Mouse (Mus musculus) embryonic facial prominence, embryonic 10.5 days (tissue): ENCODE results near the gene Ube2j1. TPM values are rescaled to one million over a fixed set of nuclear protein-coding genes. Genes with fewer than 3 reads are reported as not detected.

Experiments used
- DNase-seq: peaks from one replicate; pipeline ENCODE4 v3.0.0-alpha.2; 2017; ENCODE audit warnings: low spot score
- H3K27ac ChIP-seq: fragments of 300-500 bp; sonication (generic); replicated peaks from 2 replicates; pipeline ENCODE4 v1.5.1; 2016; ENCODE audit warnings: mild to moderate bottlenecking
- H3K27me3 ChIP-seq: fragments of 300-500 bp; sonication (generic); replicated peaks from 2 replicates; pipeline ENCODE4 v1.6.1; 2016; ENCODE audit warnings: low read depth, mild to moderate bottlenecking; ENCODE audit not compliant: poor library complexity, severe bottlenecking
- H3K36me3 ChIP-seq: fragments of 300-500 bp; sonication (generic); replicated peaks from 2 replicates; pipeline ENCODE4 v1.6.1; 2016; ENCODE audit warnings: mild to moderate bottlenecking, moderate library complexity
- H3K4me1 ChIP-seq: fragments of 300-500 bp; sonication (generic); 2 replicates; pipeline ENCODE4 v1.6.1; 2016
- H3K4me3 ChIP-seq: fragments of 300-500 bp; sonication (generic); 2 replicates; pipeline ENCODE4 v1.5.1; 2016; ENCODE audit warnings: mild to moderate bottlenecking, moderate library complexity
- H3K9me3 ChIP-seq: fragments of 300-500 bp; sonication (generic); 2 replicates; pipeline ENCODE4 v1.6.1; 2016; ENCODE audit warnings: mild to moderate bottlenecking
- WGBS: fragments of 180-500 bp; shearing (Covaris S2); methylation state at CpG from one replicate; pipeline ENCODE4 v1.1.7; 2016; 5-methylcytosine and 5-hydroxymethylcytosine counted together
- polyA plus RNA-seq: library from polyadenylated mRNA; unstranded; fragments of >200 nt; fragmentation: Nextera tagmentation; extraction: Ambion mirVana; gene quantifications from 2 replicates; pipeline ENCODE4 v1.2.1, GENCODE M21; 2016

Gene Ube2j1
- polyA plus RNA-seq, 1 experiment from 2014 or later: 37.8 TPM

DNA sequence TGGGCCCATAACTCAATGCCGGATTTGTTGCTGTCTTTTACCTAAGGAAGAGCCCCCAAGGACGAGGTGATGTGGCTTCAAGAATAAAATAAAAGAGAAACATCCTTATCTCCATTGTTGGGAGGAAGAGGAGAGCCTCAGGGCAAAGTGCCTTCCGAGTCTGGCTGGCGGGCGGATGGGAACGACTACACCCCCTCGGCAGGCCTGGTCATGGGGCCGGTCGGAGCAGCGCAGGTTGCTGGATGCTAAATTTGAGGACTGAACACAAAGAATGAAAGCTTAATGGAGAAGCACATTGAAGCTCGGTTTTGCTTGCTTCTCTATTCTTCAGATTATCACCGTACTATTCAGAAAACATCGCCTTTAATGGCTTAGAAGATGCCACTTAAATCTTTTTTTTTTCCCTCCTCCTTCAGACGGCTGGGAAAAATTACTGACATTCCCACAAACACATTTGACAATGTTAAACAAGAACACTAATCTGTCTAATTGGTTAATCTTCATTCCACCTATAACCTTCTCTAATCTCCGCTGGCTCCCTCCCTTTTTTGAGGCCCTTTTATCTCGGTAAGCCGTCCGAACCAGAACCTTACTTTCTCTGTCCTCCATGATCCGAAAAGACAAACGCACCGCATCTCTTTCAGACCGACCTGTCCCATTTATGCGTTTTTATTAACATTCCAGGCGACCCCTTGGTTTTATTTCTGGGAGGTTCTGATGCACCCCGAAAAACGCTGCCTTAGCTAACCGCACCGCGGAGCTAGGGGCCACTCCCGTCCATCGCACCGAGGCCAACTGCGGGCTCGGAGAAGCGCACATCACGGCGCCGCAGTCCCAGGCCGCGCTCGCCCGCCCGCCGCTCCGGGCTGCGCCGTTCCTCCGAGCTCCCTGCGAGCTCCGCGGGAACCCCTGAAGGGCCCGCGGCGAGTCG lies 687 bp upstream of the Ube2j1 start:
- Histone ChIP-seq H3K27me3 (no peaks in the 10 kb centered on the region), H3K4me1 (peaks cover 19% of the 10 kb centered on the region), H3K9me3 (0 out of 2 replicates have a peak, but pooled peaks cover 4% of the 10 kb centered on the region), H3K4me3 (peak overlapping the region; percentile 87), H3K27ac (peak overlapping the region; percentile 97), H3K36me3 (peaks cover 31% of the 10 kb centered on the region)
- peak; percentile 65 for DNase-seq
- 1% methylated on average over 55 of the region's 55 CpGs for WGBS

DNA sequence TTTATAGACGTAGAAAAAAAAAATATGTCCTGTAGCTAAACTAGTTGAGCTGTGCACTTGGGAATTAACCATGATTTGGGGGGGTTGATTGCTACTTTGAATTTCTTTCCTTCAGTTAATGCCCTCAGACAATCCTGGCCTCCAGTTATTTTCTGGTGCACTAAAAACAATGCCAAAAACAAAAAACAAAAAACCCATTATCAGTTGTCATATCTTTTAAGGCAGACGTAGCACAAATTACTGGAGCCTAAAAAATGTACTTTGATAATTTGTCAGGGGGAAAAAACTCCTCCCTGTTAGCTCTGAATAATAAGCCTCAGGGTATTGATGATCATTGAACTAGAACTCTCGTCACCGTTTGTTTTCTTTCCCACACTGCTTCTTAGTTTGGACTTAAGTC lies 829 bp downstream of the Ube2j1 start:
- peaks cover 19% of the 10 kb centered on the region for H3K4me1 ChIP-seq
- peak overlapping the region; percentile 97 for H3K27ac ChIP-seq
- 8% methylated on average over 4 of the region's 4 CpGs for WGBS
- H3K27me3 ChIP-seq: no peaks in the 10 kb centered on the region
- H3K36me3 ChIP-seq: peaks cover 46% of the 10 kb centered on the region
- H3K4me3 ChIP-seq: peak overlapping the region; percentile 87
- no peak for DNase-seq
- 0 out of 2 replicates have a peak, but pooled peaks cover 6% of the 10 kb centered on the region for H3K9me3 ChIP-seq

DNA sequence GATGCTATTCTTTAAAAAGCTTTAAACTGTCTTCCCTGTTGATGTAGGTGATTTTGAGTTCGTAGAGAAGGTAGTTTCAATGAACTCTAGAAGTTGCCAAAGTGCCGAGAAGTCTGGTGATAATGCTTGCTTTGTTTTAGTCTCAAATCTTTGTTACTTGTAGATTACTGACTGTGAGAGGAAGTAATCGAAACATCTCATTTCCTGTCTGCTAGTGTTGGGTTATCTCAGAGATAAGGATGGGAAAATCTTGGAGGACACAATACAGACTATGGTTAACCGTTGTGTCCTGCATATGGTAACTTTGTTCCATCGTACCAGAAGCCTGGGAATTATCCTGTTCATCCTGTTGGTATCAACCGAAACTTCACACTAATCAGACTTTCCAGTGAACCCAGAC lies 2.3 kb downstream of the Ube2j1 start:
- DNase-seq: no peak
- 81% methylated on average over 6 of the region's 6 CpGs for WGBS
- H3K36me3 ChIP-seq: peaks cover 44% of the 10 kb centered on the region

DNA sequence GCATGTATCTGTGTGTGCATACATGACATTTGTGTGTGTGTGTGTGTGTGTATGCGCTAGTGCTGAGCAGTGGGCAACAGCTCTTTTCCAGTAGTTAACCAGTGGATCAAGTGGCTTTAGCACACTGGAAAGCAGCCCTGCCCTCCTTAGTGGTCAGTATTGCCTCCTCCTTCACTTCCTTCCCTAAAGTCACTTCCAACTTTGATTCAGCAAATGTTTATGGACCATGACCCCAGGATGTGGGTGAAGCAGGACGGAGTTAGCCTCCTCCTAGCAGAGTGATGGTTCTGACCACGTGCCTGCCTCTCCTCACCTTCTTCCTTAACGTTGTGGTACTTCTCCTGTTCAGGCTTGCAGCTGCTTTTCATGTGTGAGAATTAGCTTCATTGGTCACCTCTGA lies 8.6 kb downstream of the Ube2j1 start:
- H3K36me3 ChIP-seq: peaks cover 90% of the 10 kb centered on the region
- DNase-seq: no peak
- 88% methylated on average over 4 of the region's 4 CpGs for WGBS
- no peaks in the 10 kb centered on the region for H3K27me3 ChIP-seq
- no peak overlapping the region for H3K4me3 ChIP-seq
- H3K27ac ChIP-seq: no peak overlapping the region
- H3K9me3 ChIP-seq: 0 out of 2 replicates have a peak, but pooled peaks cover 6% of the 10 kb centered on the region
- no peaks in the 10 kb centered on the region for H3K4me1 ChIP-seq

More for the DNA sequence above, 2.3 kb downstream of the Ube2j1 start:
- Histone ChIP-seq H3K4me3 (no peak overlapping the region), H3K27ac (no peak overlapping the region), H3K27me3 (no peaks in the 10 kb centered on the region), H3K4me1 (peaks cover 19% of the 10 kb centered on the region), H3K9me3 (0 out of 2 replicates have a peak, but pooled peaks cover 6% of the 10 kb centered on the region)

DNA sequence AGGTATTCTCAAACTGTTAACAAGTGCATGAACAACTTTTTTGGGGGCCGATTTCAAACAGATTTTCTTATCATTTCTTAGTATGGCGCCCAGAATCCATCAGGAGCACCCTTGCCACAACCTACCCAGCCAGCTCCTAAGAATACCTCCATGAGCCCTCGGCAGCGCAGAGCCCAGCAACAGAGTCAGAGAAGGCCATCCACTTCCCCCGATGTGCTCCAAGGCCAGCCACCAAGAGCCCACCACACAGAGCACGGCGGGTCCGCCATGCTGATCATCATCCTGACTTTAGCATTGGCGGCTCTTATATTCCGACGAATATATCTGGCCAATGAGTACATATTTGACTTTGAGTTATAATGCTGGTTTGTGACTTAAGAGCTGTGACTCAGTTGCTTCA lies 18.4 kb downstream of the Ube2j1 start:
- Histone ChIP-seq H3K4me3 (no peak overlapping the region), H3K4me1 (no peaks in the 10 kb centered on the region), H3K36me3 (peaks cover 83% of the 10 kb centered on the region), H3K27me3 (no peaks in the 10 kb centered on the region), H3K9me3 (no peaks in the 10 kb centered on the region), H3K27ac (no peak overlapping the region)
- WGBS: 92% methylated on average over 11 of the region's 11 CpGs
- DNase-seq: no peak

DNA sequence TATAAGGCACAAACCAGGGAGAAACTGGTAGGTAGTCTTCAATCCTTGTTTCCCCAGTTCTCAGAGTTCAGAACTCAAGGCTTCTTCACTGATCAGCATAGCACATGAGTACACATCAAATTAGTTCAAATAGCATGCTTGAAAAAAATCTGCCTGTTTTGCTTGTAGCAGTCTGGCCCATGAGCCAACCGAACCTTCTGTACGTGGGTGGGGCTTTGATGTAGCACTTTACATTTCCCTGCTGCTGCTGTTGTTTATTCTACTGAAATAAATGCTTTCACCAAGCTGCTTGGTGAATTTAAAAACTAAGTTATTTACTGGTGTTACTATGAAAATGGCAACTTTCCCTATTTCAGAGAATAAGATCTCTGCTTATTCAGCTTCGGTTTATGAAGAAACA lies 20.8 kb downstream of the Ube2j1 start:
- Histone ChIP-seq H3K4me1 (no peaks in the 10 kb centered on the region), H3K27me3 (no peaks in the 10 kb centered on the region), H3K9me3 (no peaks in the 10 kb centered on the region), H3K27ac (no peak overlapping the region), H3K36me3 (peaks cover 58% of the 10 kb centered on the region), H3K4me3 (no peak overlapping the region)
- WGBS: 93% methylated on average over 3 of the region's 3 CpGs
- DNase-seq: no peak

DNA sequence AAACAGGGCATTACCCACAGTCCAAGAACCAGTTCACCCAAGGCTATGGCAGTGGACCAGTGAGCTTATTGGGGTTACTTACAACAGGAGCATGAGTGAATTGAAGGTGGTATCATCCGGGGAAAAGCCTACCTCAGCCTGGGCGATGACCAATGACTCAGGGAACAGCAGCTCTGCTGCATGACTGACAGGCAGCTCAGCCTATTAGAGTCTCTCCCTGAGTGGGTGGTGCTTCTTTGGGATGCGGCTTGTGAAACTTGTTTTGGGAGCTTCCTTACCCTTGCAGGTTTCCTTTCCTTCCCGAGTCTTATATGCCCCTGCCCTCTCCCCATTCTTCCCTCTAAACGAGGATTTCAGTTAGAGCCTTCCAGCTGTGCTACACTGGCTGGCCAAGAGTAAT lies 21.4 kb downstream of the Ube2j1 start:
- no peaks in the 10 kb centered on the region for H3K4me1 ChIP-seq
- no peaks in the 10 kb centered on the region for H3K9me3 ChIP-seq
- 87% methylated on average over 5 of the region's 5 CpGs for WGBS
- no peak for DNase-seq
- H3K36me3 ChIP-seq: peaks cover 52% of the 10 kb centered on the region
- H3K27me3 ChIP-seq: no peaks in the 10 kb centered on the region
- no peak overlapping the region for H3K4me3 ChIP-seq
- H3K27ac ChIP-seq: no peak overlapping the region

DNA sequence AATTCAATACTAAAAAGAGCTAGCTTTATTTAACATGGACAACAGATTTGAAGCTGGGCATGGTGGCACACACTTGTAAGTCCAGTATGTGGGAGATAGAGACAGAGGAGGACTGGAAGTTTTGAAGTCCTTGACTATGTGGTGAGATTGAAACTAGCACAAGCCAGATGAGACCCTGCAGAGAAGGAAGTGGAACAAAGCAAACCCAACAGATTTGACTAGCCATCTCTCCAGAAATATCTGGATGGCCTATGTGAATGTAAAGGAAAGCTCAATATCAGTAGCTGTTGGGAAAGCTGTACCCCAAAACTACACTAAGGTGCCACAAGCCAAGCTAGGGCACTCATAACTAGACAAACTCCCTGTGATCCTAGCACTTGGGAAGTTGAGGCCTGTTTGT lies 23.2 kb downstream of the Ube2j1 start:
- no peaks in the 10 kb centered on the region for H3K9me3 ChIP-seq
- H3K4me1 ChIP-seq: peaks cover 6% of the 10 kb centered on the region; the same call in 1 of the 2 replicates
- H3K27me3 ChIP-seq: no peaks in the 10 kb centered on the region
- no peak for DNase-seq
- no peak overlapping the region for H3K27ac ChIP-seq
- H3K4me3 ChIP-seq: no peak overlapping the region
- H3K36me3 ChIP-seq: peaks cover 35% of the 10 kb centered on the region

DNA sequence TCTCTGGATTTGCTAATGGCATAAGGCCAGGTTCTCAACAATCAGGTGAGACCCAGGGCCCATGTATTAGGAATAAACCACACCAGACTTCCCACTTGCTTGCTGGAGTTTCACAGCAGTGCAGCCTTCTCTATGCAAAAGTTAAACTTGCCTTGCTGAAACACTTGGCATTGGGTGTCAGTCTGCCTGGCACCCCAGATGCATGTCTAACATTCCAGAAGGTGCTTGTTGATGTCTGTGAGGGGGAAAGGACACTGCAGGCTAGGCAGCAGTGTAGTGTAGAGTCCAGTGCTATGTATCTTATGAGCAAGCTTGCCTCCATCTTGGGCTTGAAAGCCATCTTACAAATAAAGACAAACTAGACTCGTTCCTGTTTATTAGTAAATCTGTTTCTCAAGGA lies 25.1 kb downstream of the Ube2j1 start:
- peaks cover 16% of the 10 kb centered on the region for H3K36me3 ChIP-seq
- H3K4me1 ChIP-seq: peaks cover 11% of the 10 kb centered on the region
- H3K27me3 ChIP-seq: no peaks in the 10 kb centered on the region
- no peak overlapping the region for H3K27ac ChIP-seq
- DNase-seq: no peak
- no peak overlapping the region for H3K4me3 ChIP-seq
- WGBS: 87% methylated on average over 1 of the region's 1 CpGs
- H3K9me3 ChIP-seq: no peaks in the 10 kb centered on the region

DNA sequence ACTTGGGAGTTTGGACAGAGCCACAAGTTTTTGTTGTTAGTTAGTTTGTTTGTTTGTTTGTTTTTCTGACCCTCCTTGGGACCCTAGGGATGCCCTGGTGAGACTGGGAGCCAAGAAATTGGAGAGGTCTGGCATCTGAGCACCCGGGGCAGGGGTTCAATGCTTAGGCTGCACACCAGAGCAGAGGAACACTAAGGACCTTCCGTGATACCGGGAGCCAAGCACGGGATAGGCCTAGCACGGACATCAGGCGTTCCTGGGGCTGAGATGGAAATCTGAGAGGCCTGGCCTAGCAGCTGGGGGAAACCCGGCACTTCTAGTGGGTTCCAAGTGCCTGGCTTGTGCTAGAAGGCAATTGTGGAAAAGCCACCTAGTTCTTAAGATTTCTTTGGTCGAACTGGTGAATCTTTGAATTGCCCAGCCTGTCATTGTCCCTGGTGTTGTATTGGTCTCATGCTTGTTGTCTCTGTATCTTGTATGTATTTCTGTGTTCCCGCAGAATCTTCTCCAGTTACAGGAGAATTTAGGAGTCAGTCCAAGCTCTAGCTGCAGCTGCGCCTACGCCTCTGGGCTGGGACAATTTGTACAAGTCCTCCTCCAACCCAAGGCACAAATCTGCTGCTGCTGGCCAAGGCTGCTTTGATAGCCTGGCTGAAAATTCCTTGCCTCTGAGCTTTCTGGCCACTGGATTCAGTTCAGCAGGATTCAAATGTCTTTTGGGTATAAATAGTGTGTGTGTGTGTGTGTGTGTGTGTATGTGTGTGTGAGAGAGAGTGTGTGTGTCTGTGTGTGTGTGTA lies 26.9 kb downstream of the Ube2j1 start:
- no peak overlapping the region for H3K27ac ChIP-seq
- H3K4me1 ChIP-seq: peaks cover 13% of the 10 kb centered on the region
- peak; percentile 17 for DNase-seq
- H3K9me3 ChIP-seq: no peaks in the 10 kb centered on the region
- no peak overlapping the region for H3K4me3 ChIP-seq
- H3K36me3 ChIP-seq: no peaks in the 10 kb centered on the region
- no peaks in the 10 kb centered on the region for H3K27me3 ChIP-seq
- WGBS: 73% methylated on average over 11 of the region's 11 CpGs

DNA sequence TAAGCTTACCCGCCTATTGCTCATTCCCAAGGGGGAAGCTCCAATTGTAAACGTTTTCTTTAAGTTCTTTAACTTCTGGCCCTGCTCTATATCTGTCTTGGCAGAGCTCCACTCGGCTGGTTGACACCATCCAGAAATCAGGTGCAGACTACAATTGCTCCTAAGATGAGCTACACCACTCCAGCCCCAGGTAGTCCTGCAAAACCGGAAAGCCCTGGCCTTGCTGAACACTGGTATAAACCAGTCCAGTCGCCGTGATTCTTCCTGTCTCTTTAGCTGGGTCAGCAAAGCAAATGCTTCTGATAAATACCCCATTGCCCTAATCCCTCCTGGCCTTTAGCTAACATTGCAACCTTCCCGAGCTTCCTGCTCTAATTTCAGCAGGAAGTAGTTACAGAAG lies 29.9 kb downstream of the Ube2j1 start:
- whole genome bisulfite sequencing: 42% methylated on average over 7 of the region's 7 CpGs

DNA sequence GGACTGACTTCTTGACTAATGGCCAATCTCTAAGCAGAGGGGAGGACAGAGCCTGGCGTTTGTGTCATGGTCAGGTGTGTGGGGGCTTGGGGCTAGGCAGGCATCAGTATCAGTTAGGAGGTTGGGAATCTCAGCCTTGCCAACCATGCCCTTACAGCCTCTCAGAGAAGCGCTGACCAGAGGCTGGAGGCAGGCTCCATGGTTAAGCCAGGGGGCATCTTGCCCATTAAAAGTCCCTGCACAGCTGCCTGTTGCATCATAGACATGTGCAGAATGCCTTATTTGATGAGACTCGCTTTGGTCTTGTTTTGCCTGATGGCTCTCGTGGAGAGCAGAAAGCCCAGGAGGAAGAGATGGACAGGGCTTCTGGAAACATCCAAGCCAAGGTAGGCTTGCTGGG lies 31.8 kb downstream of the Ube2j1 start, which contains the start of gene Gabrr2:
TSS of gene Gabrr2 (plus strand) at position 19 of the 400 bp plus-strand sequence.
- Histone ChIP-seq H3K27ac (no peak within 1 kb of the TSS), H3K9me3 (no peaks in the 10 kb centered on the region), H3K4me3 (no peak within 1 kb of the TSS), H3K27me3 (no peaks in the 10 kb centered on the region), H3K4me1 (peaks cover 13% of the 10 kb centered on the region), H3K36me3 (no peaks in the 10 kb centered on the region)
- no peak for DNase-seq
- 90% methylated on average over 4 of the region's 4 CpGs for WGBS

More for the DNA sequence above, 29.9 kb downstream of the Ube2j1 start:
- Histone ChIP-seq H3K4me3 (no peak overlapping the region), H3K27ac (no peak overlapping the region), H3K36me3 (no peaks in the 10 kb centered on the region), H3K27me3 (no peaks in the 10 kb centered on the region), H3K4me1 (peaks cover 16% of the 10 kb centered on the region), H3K9me3 (no peaks in the 10 kb centered on the region)
- no peak for DNase-seq
